Mouse (Mus musculus) frontal cortex, adult 2 months (tissue): ENCODE results near the gene BC048507. TPM values are rescaled to one million over a fixed set of nuclear protein-coding genes. Genes with fewer than 3 reads are reported as not detected.
A peak's percentile ranks its signal among the peaks of the same experiment; 100 is the strongest.
"Not testable (repeated sequence)": the region's sequence is repeated elsewhere in the genome, so short reads cannot be mapped to it uniquely, and the experiment has no call there.

Experiments
- DNase-seq, 2 experiments: peaks; one replicate each; pipeline ENCODE4 v3.0.0; 2022; ENCODE audit warnings: low spot score in 1 of 2; ENCODE audit errors: extremely low spot score in 1 of 2
- polyA plus RNA-seq: library from polyadenylated mRNA; depleted of rRNA; stranded (reverse); fragments of >200 nt; gene quantifications from 2 replicates; pipeline ENCODE4 v1.2.3, GENCODE M21; 2012; rRNA removed

BC048507 gene
- 0.36 TPM in 1 of 2 replicates, not detected in the other for polyA plus RNA-seq

- DNase-seq = no peak
Observed at GRCm38 (mm10) chr13:67863026-67863425, at the start of gene BC048507. TSS of gene BC048507 (plus strand) at chr13:67863326.

- DNase-seq = peak; percentile 80 to 85
Observed at GRCm38 (mm10) chr13:67813710-67814660, 49.1 kb upstream of the BC048507 start, which contains the start of gene Zfp273. TSS of gene Zfp273 (plus strand) at chr13:67813740.

GRCm38 (mm10) chr13:67818636-67819035, 44.5 kb upstream of the BC048507 start:
- DNase-seq = no peak

- peak; percentile 58 to 87 for DNase-seq
Observed at GRCm38 (mm10) chr13:67830911-67831336, 32.2 kb upstream of the BC048507 start, which contains the start of gene Gm10037. TSS of gene Gm10037 (plus strand) at chr13:67831106.

GRCm38 (mm10) chr13:67833137-67833536, 30.0 kb upstream of the BC048507 start:
- DNase-seq = not testable (repeated sequence)

- no peak for DNase-seq
Observed at GRCm38 (mm10) chr13:67843775-67844118, 19.4 kb upstream of the BC048507 start.

GRCm38 (mm10) chr13:67844119-67844852, 18.8 kb upstream of the BC048507 start:
- DNase-seq = peak in 1 of 2 experiments; percentile 80

GRCm38 (mm10) chr13:67844853-67845194, 18.3 kb upstream of the BC048507 start:
- no peak for DNase-seq

GRCm38 (mm10) chr13:67850361-67850760, 12.8 kb upstream of the BC048507 start:
- no peak for DNase-seq

GRCm38 (mm10) chr13:67853130-67853529, 10.0 kb upstream of the BC048507 start:
- no peak for DNase-seq

GRCm38 (mm10) chr13:67853983-67854382, 9.1 kb upstream of the BC048507 start:
- DNase-seq = no peak

GRCm38 (mm10) chr13:67857317-67857716, 5.8 kb upstream of the BC048507 start:
- DNase-seq = no peak

- DNase-seq = no peak
Observed at GRCm38 (mm10) chr13:67862508-67862907, 618 bp upstream of the BC048507 start.

GRCm38 (mm10) chr13:67864764-67865350, 1.7 kb downstream of the BC048507 start:
- no peak for DNase-seq

- DNase-seq = no peak
Observed at GRCm38 (mm10) chr13:67867899-67868298, 4.8 kb downstream of the BC048507 start.

- not testable (repeated sequence) for DNase-seq
Observed at GRCm38 (mm10) chr13:67876049-67876698, 13.0 kb downstream of the BC048507 start.

GRCm38 (mm10) chr13:67876699-67877254, 13.7 kb downstream of the BC048507 start:
- DNase-seq = no peak

- no peak for DNase-seq
Observed at GRCm38 (mm10) chr13:67883966-67884365, 20.8 kb downstream of the BC048507 start.

- no peak for DNase-seq
Observed at GRCm38 (mm10) chr13:67909759-67910158, 46.6 kb downstream of the BC048507 start.
